Mouse (Mus musculus): ENCODE measurements around the gene Bglap3. TPM values are rescaled to one million over a fixed set of nuclear protein-coding genes. Genes with fewer than 3 reads are reported as not detected.
"Not testable (repeated sequence)": the region's sequence is repeated elsewhere in the genome, so short reads cannot be mapped to it uniquely, and the experiment has no call there.

The Bglap3 gene
- total and polyA plus RNA-seq, 3 experiments: 0.16 TPM; not detected in 2

DNA sequence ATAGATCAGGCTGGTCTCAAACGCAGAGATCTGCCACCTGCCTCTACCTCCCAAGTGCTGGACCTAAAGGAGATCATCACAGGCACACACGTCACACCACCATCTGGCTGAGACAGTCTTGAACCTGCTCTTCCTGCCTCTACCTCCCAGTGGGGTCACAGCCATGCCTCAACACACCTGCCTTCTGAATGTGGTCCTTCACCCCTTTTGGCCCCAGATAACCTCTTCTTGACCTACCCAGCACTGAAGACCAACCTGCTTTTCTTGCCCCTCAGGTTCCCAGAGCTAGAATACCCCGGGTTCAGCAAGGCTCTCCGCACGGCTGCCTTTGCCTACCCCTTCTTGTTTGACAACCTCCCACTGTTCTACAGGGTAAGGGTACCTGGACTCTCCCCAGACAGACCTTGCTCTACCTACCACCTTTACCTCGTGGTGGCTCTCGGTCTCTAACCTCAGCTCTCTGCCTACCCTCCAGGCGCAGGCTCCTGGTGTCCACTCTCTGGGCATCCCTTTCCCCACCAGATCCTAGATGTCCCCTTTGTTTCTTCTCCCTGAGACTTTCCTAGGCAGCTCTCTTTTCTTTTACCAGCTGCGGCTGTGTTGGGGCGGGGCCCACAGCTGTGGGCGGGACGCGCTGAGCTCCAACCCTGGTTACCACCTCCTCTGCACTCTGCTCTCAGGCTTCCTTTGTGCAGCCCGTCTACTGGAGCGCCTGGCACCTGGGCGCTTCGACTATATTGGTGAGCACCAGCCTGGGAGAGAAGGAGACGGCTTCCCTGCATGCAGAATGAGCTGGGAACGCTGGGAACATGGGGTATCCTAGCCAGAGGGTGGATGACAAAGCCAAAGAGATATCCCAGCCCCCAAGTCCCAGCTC, 3.4 kb upstream of the Bglap3 start:
- H3K4me3 ChIP-seq (ENCODE audit: low read depth, low read length): not testable (repeated sequence)
- peak; percentile 19 for DNase-seq (ENCODE audit: low spot score)
- H3K9me3 ChIP-seq (replicated peaks): peaks cover 10% of the 10 kb centered on the region

DNA sequence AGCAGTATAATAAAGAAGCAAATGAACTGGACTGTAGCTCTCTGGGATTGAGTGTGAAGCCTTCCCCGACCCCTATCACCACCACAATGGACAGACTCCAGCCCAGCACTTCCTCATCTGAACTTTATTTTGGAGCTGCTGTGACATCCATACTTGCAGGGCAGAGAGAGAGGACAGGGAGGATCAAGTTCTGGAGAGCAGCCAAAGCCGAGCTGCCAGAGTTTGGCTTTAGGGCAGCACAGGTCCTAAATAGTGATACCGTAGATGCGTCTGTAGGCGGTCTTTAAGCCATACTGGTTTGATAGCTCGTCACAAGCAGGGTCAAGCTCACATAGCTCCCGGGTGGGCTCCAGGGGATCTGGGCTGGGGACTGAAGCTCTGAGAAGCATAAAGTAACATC, 4.0 kb downstream of the Bglap3 start:
- Histone ChIP-seq H3K27me3 (ENCODE audit: insufficient read depth, low read length) (peaks cover 27% of the 10 kb centered on the region), H3K9me3 (replicated peaks) (peaks cover 28% of the 10 kb centered on the region), H3K4me1 (ENCODE audit: insufficient read depth, low read depth, low read length) (peaks cover 16% of the 10 kb centered on the region)
- DNase-seq (ENCODE audit: low spot score); ATAC-seq (ENCODE audit: extremely low read depth, insufficient number of reproducible peaks, low FRiP score, poor library complexity, severe bottlenecking); H3K36me3 ChIP-seq (replicated peaks); H3K4me3 ChIP-seq (ENCODE audit: low read depth, low read length): not testable (repeated sequence)

More for the DNA sequence above, 3.4 kb upstream of the Bglap3 start:
- H3K27me3 ChIP-seq (ENCODE audit: insufficient read depth, low read length): peaks cover 31% of the 10 kb centered on the region
- H3K36me3 ChIP-seq (replicated peaks); H3K4me1 ChIP-seq (ENCODE audit: insufficient read depth, low read depth, low read length): not testable (repeated sequence)
- 0 out of 2 replicates have a peak, but pooled peaks have one; percentile 8 for ATAC-seq (ENCODE audit: extremely low read depth, insufficient number of reproducible peaks, low FRiP score, poor library complexity, severe bottlenecking)

DNA sequence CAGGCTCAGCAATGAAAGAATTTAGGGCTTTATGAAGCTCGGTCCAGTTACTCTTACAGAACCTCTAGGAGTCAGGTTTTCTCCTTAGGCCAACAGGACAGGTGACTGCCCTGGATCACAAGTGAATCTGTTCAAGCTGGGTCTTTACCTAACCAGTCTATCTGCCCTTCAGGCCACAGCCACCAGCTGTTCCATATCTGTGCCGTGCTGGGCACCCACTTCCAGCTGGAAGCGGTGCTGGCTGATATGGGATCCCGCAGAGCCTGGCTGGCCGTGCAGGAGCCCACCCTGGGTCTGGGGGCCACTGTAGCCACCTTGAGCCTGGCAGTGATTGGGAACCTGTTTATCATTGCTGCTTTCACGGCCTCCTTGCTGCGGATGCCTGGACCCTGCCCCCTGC, 5.0 kb downstream of the Bglap3 start:
- not testable (repeated sequence) for H3K4me3 ChIP-seq (ENCODE audit: low read depth, low read length); ATAC-seq (ENCODE audit: extremely low read depth, insufficient number of reproducible peaks, low FRiP score, poor library complexity, severe bottlenecking)
- H3K27me3 ChIP-seq (ENCODE audit: insufficient read depth, low read length): peaks cover 24% of the 10 kb centered on the region

DNA sequence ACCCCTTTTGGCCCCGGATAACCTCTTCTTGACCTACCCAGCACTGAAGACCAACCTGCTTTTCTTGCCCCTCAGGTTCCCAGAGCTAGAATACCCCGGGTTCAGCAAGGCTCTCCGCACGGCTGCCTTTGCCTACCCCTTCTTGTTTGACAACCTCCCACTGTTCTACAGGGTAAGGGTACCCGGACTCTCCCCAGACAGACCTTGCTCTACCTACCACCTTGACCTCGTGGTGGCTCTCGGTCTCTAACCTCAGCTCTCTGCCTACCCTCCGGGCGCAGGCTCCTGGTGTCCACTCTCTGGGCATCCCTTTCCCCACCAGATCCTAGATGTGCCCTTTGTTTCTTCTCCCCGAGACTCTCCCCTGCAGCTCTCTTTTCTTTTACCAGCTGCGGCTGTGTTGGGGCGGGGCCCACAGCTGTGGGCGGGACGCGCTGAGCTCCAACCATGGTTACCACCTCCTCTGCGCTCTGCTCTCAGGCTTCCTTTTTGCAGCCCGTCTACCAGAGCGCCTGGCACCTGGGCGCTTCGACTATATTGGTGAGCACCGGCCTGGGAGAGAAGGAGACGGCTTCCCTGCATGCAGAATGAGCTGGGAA, 5.6 kb downstream of the Bglap3 start:
- not testable (repeated sequence) for H3K4me3 ChIP-seq (ENCODE audit: low read depth, low read length); DNase-seq (ENCODE audit: low spot score)
- Histone ChIP-seq H3K36me3 (replicated peaks) (peaks cover 22% of the 10 kb centered on the region), H3K4me1 (ENCODE audit: insufficient read depth, low read depth, low read length) (peaks cover 27% of the 10 kb centered on the region), H3K27me3 (ENCODE audit: insufficient read depth, low read length) (peaks cover 24% of the 10 kb centered on the region), H3K9me3 (replicated peaks) (peaks cover 27% of the 10 kb centered on the region)
- ATAC-seq (ENCODE audit: extremely low read depth, insufficient number of reproducible peaks, low FRiP score, poor library complexity, severe bottlenecking): peak; percentile 28; the same call in 1 of the 2 replicates

More for the DNA sequence above, 5.0 kb downstream of the Bglap3 start:
- not testable (repeated sequence) for DNase-seq (ENCODE audit: low spot score)
- Histone ChIP-seq H3K4me1 (ENCODE audit: insufficient read depth, low read depth, low read length) (peaks cover 23% of the 10 kb centered on the region), H3K36me3 (replicated peaks) (peaks cover 16% of the 10 kb centered on the region), H3K9me3 (replicated peaks) (peaks cover 28% of the 10 kb centered on the region)

DNA sequence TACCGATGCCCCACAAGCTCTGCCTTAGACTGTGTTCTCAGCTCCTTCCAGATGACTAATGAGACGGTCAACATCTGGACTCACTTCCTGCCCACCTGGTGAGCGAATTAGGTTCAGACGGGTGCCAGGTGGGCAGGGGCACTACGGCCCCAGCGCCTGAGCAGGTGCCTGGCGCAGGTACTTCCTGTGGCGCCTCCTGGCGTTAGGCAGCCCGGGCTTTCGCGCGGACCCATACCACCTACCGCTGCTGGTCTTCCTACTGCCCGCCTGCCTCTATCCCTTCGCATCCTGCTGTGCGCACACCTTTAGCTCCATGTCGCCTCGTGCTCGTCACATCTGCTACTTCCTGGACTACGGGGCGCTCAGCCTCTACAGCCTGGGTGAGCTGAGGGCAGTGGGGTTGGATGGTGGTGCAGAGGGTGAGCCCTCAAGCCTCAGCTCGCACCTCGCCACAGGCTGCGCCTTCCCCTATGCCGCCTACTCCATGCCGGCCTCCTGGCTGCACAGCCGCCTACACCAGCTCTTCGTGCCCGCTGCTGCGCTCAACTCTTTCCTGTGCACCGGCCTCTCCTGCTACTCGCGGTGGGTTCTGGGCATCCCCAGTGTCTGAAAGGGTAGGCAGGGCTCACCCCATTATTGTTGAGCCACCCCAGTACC, 6.7 kb downstream of the Bglap3 start:
- no peak for ATAC-seq (ENCODE audit: extremely low read depth, insufficient number of reproducible peaks, low FRiP score, poor library complexity, severe bottlenecking)
- Histone ChIP-seq H3K36me3 (replicated peaks) (peaks cover 33% of the 10 kb centered on the region), H3K4me1 (ENCODE audit: insufficient read depth, low read depth, low read length) (peaks cover 32% of the 10 kb centered on the region), H3K9me3 (replicated peaks) (peaks cover 18% of the 10 kb centered on the region), H3K4me3 (ENCODE audit: low read depth, low read length) (no peak overlapping the region), H3K27me3 (ENCODE audit: insufficient read depth, low read length) (peaks cover 20% of the 10 kb centered on the region)
- DNase-seq (ENCODE audit: low spot score): no peak
- TF ChIP-seq GATA2 (IDR thresholded peaks at IDR 0.05; ENCODE audit: borderline replicate concordance, low read depth, low read length) (no peak), CTCF (IDR thresholded peaks at IDR 0.05; ENCODE audit: low read depth, low read length) (no peak), TAL1 (conservative IDR thresholded peaks at IDR 0.05; ENCODE audit: low read depth, low read length) (no peak), POLR2AphosphoS5 (IDR thresholded peaks at IDR 0.05; ENCODE audit: insufficient replicate concordance, low read depth, low read length) (no peak), GATA1 (IDR thresholded peaks at IDR 0.05; ENCODE audit: borderline replicate concordance, low read length) (no peak)

DNA sequence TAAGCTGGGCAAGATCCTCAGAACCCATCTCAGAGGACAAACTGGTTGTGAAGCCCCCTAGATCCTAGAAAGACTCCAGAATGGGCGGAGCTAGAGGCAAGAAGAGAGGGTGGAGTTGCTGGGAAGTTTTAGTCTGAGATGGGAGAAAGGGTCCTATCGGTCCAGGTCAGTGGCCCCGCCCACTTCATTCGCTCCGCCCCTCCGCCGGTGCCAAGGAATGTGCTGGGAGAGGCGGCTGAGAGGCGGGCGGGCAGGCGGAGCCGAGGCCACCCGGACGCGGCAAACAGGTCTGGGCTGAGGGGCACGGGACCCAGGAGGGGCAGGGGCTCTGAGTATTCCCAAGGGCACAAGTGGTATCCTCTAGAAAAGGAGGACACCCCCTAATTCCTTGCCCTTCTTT, 8.2 kb downstream of the Bglap3 start, which contains the start of gene Paqr6:
Gene Paqr6, plus strand, starts transcription at position 248 of the 400 bp plus-strand sequence.
- H3K9me3 ChIP-seq (replicated peaks): peaks cover 6% of the 10 kb centered on the region
- H3K36me3 ChIP-seq (replicated peaks): peaks cover 48% of the 10 kb centered on the region
- H3K4me1 ChIP-seq (ENCODE audit: insufficient read depth, low read depth, low read length): peaks cover 38% of the 10 kb centered on the region
- no peak for TF ChIP-seq CTCF (IDR thresholded peaks at IDR 0.05; ENCODE audit: low read depth, low read length)
- TF ChIP-seq POLR2AphosphoS5 (IDR thresholded peaks at IDR 0.05; ENCODE audit: insufficient replicate concordance, low read depth, low read length): no peak
- TF ChIP-seq GATA1 (IDR thresholded peaks at IDR 0.05; ENCODE audit: borderline replicate concordance, low read length): no peak
- TF ChIP-seq GATA2 (IDR thresholded peaks at IDR 0.05; ENCODE audit: borderline replicate concordance, low read depth, low read length): no peak
- no peak for TF ChIP-seq TAL1 (conservative IDR thresholded peaks at IDR 0.05; ENCODE audit: low read depth, low read length)
- ATAC-seq (ENCODE audit: extremely low read depth, insufficient number of reproducible peaks, low FRiP score, poor library complexity, severe bottlenecking) (no peak), DNase-seq (ENCODE audit: low spot score) (no peak)
- H3K27me3 ChIP-seq (ENCODE audit: insufficient read depth, low read length): peaks cover 13% of the 10 kb centered on the region
- no peak within 1 kb of the TSS for H3K4me3 ChIP-seq (ENCODE audit: low read depth, low read length)

Data from G1E (cell line).